10 mouse cellular contexts compared by ENCODE assay signal in the genomic region with DNA sequence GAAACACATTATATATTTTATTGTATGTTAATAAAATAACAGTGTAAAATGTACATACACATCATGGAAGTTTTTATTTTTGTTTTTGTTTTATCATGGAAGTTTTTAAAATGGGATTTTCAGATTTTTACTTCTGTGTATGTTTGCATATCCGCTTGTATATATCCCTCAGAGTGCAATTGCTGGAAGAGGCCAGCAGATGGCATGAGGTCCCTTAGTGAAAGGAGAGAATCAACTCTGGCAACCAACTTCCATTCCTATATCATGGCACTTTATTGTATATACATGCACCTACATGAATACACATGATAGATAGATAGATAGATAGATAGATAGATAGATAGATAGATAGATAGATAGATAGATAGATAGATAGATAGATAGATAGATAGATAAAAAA. TPM values are rescaled to one million over a fixed set of nuclear protein-coding genes. Genes with fewer than 3 reads are reported as not detected.
A peak's percentile ranks its signal among the peaks of the same experiment; 100 is the strongest.
DNase-seq lines count a peak whose midpoint lies in the region; ATAC-seq and TF ChIP-seq lines count a peak whose summit lies in the region.
"Had no signal": no experiment of that assay in that cellular context is flagged by ENCODE, and none has a peak within 500 bp of the region (broad histone marks: within the 10 kb centered on the region; RNA-seq: fewer than 3 reads in every experiment).

No protein-coding gene starts in this region.

- H3K36me3 ChIP-seq in E14TG2a.4 (ENCODE audit: insufficient read depth, low read length): peaks cover 31% of the 10 kb centered on the region
- peaks cover 73% of the 10 kb centered on the region for H3K36me3 ChIP-seq in forebrain, embryonic 13.5 days (ENCODE audit: poor library complexity, severe bottlenecking)

- peak; percentile 66 for TF ChIP-seq CTCF in layer of hippocampus, adult 2 months (conservative IDR thresholded peaks at IDR 0.05)
- TF ChIP-seq CTCF in E14TG2a.4 (conservative IDR thresholded peaks at IDR 0.05; ENCODE audit: low read length): peak; percentile 45

- H3K4me3 ChIP-seq in layer of hippocampus, adult 2 months: no peak overlapping the region
- H3K4me3 ChIP-seq in E14TG2a.4 (replicated peaks; ENCODE audit: low read length): no peak overlapping the region
- H3K4me3 ChIP-seq in forebrain, embryonic 13.5 days: no peak overlapping the region

- H3K9me3 ChIP-seq in E14TG2a.4 (ENCODE audit: low read length): no peaks in the 10 kb centered on the region
- H3K9me3 ChIP-seq in forebrain, embryonic 13.5 days (replicated peaks): no peaks in the 10 kb centered on the region; the same call in 1 of the 2 replicates

- no peak overlapping the region for H3K4me2 ChIP-seq in forebrain, embryonic 13.5 days

- H3K9ac ChIP-seq in forebrain, embryonic 13.5 days: no peak overlapping the region

- 100% methylated on average over 1 of the region's 1 CpGs for WGBS in forebrain, embryonic 13.5 days

- H3K4me1 ChIP-seq in E14TG2a.4 (replicated peaks; ENCODE audit: low read depth, low read length): peaks cover 3% of the 10 kb centered on the region; the same call in 1 of the 2 replicates
- H3K4me1 ChIP-seq in forebrain, embryonic 13.5 days: peaks cover 9% of the 10 kb centered on the region

- no peak overlapping the region for H3K27ac ChIP-seq in layer of hippocampus, adult 2 months
- no peak overlapping the region for H3K27ac ChIP-seq in forebrain, embryonic 13.5 days
- H3K27ac ChIP-seq: macrophage had no signal

- ATAC-seq in granulocyte monocyte progenitor cell, adult 5-6 weeks (replicated peaks; ENCODE audit: poor library complexity, severe bottlenecking): no peak
- no peak for ATAC-seq in forebrain, embryonic 13.5 days

- no peaks in the 10 kb centered on the region for H3K27me3 ChIP-seq in E14TG2a.4 (ENCODE audit: insufficient read depth, low read length)
- H3K27me3 ChIP-seq in forebrain, embryonic 13.5 days: no peaks in the 10 kb centered on the region

- DNase-seq in cerebellum, postnatal 14 days: peak; percentile 36 to 69
- no peak for DNase-seq in cerebellum, postnatal 36 days
- DNase-seq in layer of hippocampus, adult 2 months (ENCODE audit: low spot score in 2 of 2): no peak
- DNase-seq in layer of hippocampus, postnatal 36 days: no peak
- DNase-seq in induced T-regulatory cell, adult 2 months (ENCODE audit: low read depth): peak; percentile 53
- DNase-seq: thymus, adult 2 months had no signal

RNA-seq across cellular contexts. Expression of a gene that starts 34.4 kb away (rescaled TPM):
- 100 to 1,000 TPM; 403 to 414 TPM for total RNA-seq in layer of hippocampus, adult 2 months (2021)
- 100 to 1,000 TPM; 391 to 406 TPM for total RNA-seq in layer of hippocampus, postnatal 36 days (2021)
- 15.2 and 24.2 TPM in 2 replicates for total RNA-seq in granulocyte monocyte progenitor cell, adult 5-6 weeks (2014; fragmentation: Nextera tagmentation)
- total RNA-seq in granulocyte monocyte progenitor cell, adult 5-6 weeks (2017): 25.5 and 26.3 TPM in 2 replicates
- 136 TPM in 2 replicates for polyA plus RNA-seq in forebrain, embryonic 13.5 days (2015; fragmentation: Nextera tagmentation; extraction: Ambion mirVana)

Comparison
In these comparisons a context has a peak if more than half of its experiments do, and no peak if none do; other contexts are left out.
1. DNase-seq: peak in cerebellum, postnatal 14 days (2 of 2) and induced T-regulatory cell, adult 2 months (single experiment); none in cerebellum, postnatal 36 days (0 of 2), layer of hippocampus, adult 2 months (0 of 2) and layer of hippocampus, postnatal 36 days (0 of 2).
2. RNA of a gene that starts 34.4 kb away (total RNA-seq): 403 to 414 TPM in layer of hippocampus, adult 2 months and 391 to 406 TPM in layer of hippocampus, postnatal 36 days; 15.2 to 26.3 TPM in granulocyte monocyte progenitor cell, adult 5-6 weeks; every median in the first group is over 10 times any median in the second.